Mouse (Mus musculus) lung, adult 2 months (tissue): ENCODE results near the gene Ccl12.

ENCODE experiments used
- CTCF ChIP-seq: fragments of 200-500 bp; IDR thresholded peaks from 2 replicates; pipeline ENCODE4 v1.5.1; 2011; ENCODE audit warnings: mild to moderate bottlenecking, low read length, control low read depth; ENCODE audit not compliant: insufficient read depth
- POLR2A ChIP-seq: fragments of 200-500 bp; IDR thresholded peaks from 2 replicates; pipeline ENCODE4 v1.6.1; 2011; ENCODE audit warnings: low read depth, mild to moderate bottlenecking, control low read depth, low read length, borderline replicate concordance; ENCODE audit errors: extremely low read depth

DNA sequence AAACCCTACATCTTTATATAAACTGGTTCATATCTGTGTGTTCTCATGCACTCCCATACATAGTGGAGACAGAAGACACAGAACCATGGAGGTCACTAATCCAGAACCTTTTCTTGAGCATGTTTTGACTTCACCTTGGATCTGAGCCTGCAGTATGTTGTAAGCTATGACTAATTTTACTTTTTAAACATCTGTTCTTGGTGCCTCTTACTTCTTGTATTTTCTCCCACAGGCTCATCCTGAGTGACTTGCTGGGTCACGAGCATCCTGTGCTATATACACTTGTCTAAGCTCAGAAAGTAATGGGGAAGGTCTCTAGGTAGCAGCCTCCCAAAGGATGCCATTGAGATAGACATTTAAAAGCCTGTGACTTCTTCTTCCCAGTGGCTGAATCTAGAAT lies 31.3 kb downstream of the Ccl12 start:
- TF ChIP-seq POLR2A (no peak), CTCF (no peak)
